ENCODE assay signal across 28 mouse cellular contexts in genomic region chr4:55767133-55767532, GRCm38 (mm10).
"Had no signal": no experiment of that assay in that cellular context is flagged by ENCODE, and none has a peak within 500 bp of the region (broad histone marks: within the 10 kb centered on the region; RNA-seq: fewer than 3 reads in every experiment).

No protein-coding gene starts in this region.

- ATAC-seq: forebrain, embryonic 13.5 days; forebrain, embryonic 14.5 days; forebrain, embryonic 15.5 days; forebrain, embryonic 16.5 days; forebrain, postnatal 0 days had no signal

- DNase-seq: cerebellum, adult 2 months; cerebellum, adult 8-10 months; cerebellum, adult 9-10 months; cerebellum, adult 9-11 months; cerebellum, postnatal 10 days; cerebellum, postnatal 14 days; cerebellum, postnatal 25 days; cerebellum, postnatal 36 days; embryo, embryonic 11 days; forebrain, postnatal 0 days; gastrocnemius, adult 2 months; gastrocnemius, postnatal 10 days; gastrocnemius, postnatal 14 days; gastrocnemius, postnatal 25 days; gastrocnemius, postnatal 36 days; heart, adult 18-20 months; heart, adult 2 months had no signal

- H3K4me1 ChIP-seq: embryonic facial prominence, embryonic 10.5 days; embryonic facial prominence, embryonic 12.5 days; embryonic facial prominence, embryonic 13.5 days; embryonic facial prominence, embryonic 15.5 days; forebrain, embryonic 10.5 days; forebrain, embryonic 12.5 days; forebrain, embryonic 13.5 days; forebrain, embryonic 15.5 days had no signal

- H3K9ac ChIP-seq: embryonic facial prominence, embryonic 12.5 days; embryonic facial prominence, embryonic 13.5 days; embryonic facial prominence, embryonic 15.5 days; forebrain, embryonic 12.5 days; forebrain, embryonic 13.5 days; forebrain, embryonic 15.5 days; forebrain, postnatal 0 days had no signal

- H3K4me3 ChIP-seq: embryonic facial prominence, embryonic 10.5 days; embryonic facial prominence, embryonic 12.5 days; embryonic facial prominence, embryonic 13.5 days; embryonic facial prominence, embryonic 15.5 days; erythroblast, embryonic 14.5 days; forebrain, embryonic 10.5 days; forebrain, embryonic 12.5 days; forebrain, embryonic 13.5 days; forebrain, embryonic 15.5 days; gastrocnemius, adult 2 months; heart, adult 2 months had no signal

- H3K4me2 ChIP-seq: embryonic facial prominence, embryonic 12.5 days; embryonic facial prominence, embryonic 13.5 days; embryonic facial prominence, embryonic 15.5 days; forebrain, embryonic 12.5 days; forebrain, embryonic 13.5 days; forebrain, embryonic 15.5 days had no signal

- H3K9me3 ChIP-seq: embryonic facial prominence, embryonic 10.5 days; embryonic facial prominence, embryonic 12.5 days; embryonic facial prominence, embryonic 13.5 days; embryonic facial prominence, embryonic 15.5 days; forebrain, embryonic 10.5 days; forebrain, embryonic 12.5 days; forebrain, embryonic 13.5 days; forebrain, embryonic 15.5 days had no signal

- H3K27ac ChIP-seq: embryonic facial prominence, embryonic 10.5 days; embryonic facial prominence, embryonic 12.5 days; embryonic facial prominence, embryonic 13.5 days; embryonic facial prominence, embryonic 15.5 days; forebrain, embryonic 10.5 days; forebrain, embryonic 12.5 days; forebrain, embryonic 13.5 days; forebrain, embryonic 15.5 days; gastrocnemius, adult 2 months; heart, adult 2 months had no signal

- H3K27me3 ChIP-seq: embryonic facial prominence, embryonic 12.5 days; embryonic facial prominence, embryonic 13.5 days; embryonic facial prominence, embryonic 15.5 days; forebrain, embryonic 12.5 days; forebrain, embryonic 13.5 days; forebrain, embryonic 15.5 days had no signal

- H3K36me3 ChIP-seq: embryonic facial prominence, embryonic 10.5 days; embryonic facial prominence, embryonic 12.5 days; embryonic facial prominence, embryonic 13.5 days; embryonic facial prominence, embryonic 15.5 days; forebrain, embryonic 10.5 days; forebrain, embryonic 12.5 days; forebrain, embryonic 15.5 days had no signal
